8 mouse cellular contexts compared by ENCODE assay signal in the genomic region with DNA sequence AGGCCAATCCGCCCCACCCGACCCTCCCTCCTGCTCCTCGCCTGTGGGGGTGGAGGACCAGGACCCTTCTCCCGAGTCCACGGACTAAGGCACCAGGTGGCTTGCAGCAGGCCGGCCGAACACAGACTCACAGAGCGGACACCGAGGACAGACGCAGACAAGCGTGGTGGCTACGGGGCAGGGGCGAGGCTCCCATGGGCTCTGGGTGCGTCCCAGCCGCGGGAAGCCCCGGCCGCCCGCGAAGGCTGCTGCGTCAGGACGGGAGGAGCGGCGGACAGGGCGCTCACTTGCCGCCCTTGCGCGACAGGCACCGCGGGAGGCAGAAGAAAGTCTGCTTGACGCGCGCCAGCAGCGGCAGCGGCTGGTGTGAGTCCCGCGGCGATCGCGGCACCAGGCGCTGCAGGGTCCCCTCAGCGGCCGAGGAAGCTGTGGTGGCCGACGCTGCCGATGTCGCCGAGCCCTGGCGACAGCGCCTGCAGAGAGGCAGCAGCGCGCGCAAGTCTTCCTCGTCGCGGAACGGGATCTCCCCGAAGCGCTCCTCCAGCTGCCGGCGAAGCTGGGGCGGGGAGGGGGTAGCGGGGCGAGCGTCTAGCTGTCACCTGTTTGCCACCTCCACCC. TPM values are rescaled to one million over a fixed set of nuclear protein-coding genes. Genes with fewer than 3 reads are reported as not detected.
DNase-seq lines count a peak whose midpoint lies in the region; ATAC-seq and TF ChIP-seq lines count a peak whose summit lies in the region.
"Had no signal": no experiment of that assay in that cellular context is flagged by ENCODE, and none has a peak within 500 bp of the region (broad histone marks: within the 10 kb centered on the region; RNA-seq: fewer than 3 reads in every experiment).

No protein-coding gene starts in this region.

- peaks cover 64% of the 10 kb centered on the region for H3K27me3 ChIP-seq in lung, embryonic 14.5 days (ENCODE audit: insufficient read depth, low read length)
- H3K27me3 ChIP-seq in forebrain, embryonic 10.5 days (ENCODE audit: poor library complexity, severe bottlenecking): peaks cover 100% of the 10 kb centered on the region
- peaks cover 63% of the 10 kb centered on the region for H3K27me3 ChIP-seq in intestine, embryonic 16.5 days (replicated peaks; ENCODE audit: control insufficient read depth, insufficient read depth, low read length)

- peak overlapping the region; percentile 73 for H3K4me2 ChIP-seq in lung, embryonic 14.5 days
- H3K4me2 ChIP-seq in intestine, embryonic 16.5 days (ENCODE audit: low read depth, low read length): peak overlapping the region; percentile 65

- H3K27ac ChIP-seq in lung, embryonic 14.5 days (ENCODE audit: low read depth): no peak overlapping the region
- no peak overlapping the region; the same call in 1 of the 2 replicates for H3K27ac ChIP-seq in forebrain, embryonic 10.5 days
- H3K27ac ChIP-seq in intestine, embryonic 16.5 days (ENCODE audit: low read length): no peak overlapping the region
- H3K27ac ChIP-seq in olfactory bulb, adult 2 months (ENCODE audit: insufficient read depth, low read depth, low read length): no peak overlapping the region

- under 1% methylated on average over 57 of the region's 65 CpGs for WGBS in lung, embryonic 14.5 days
- under 1% methylated on average over 63 of the region's 65 CpGs for WGBS in lung, adult 2 months
- under 1% methylated on average over 65 of the region's 65 CpGs for WGBS in forebrain, embryonic 10.5 days
- WGBS in intestine, embryonic 16.5 days: 2% methylated on average over 60 of the region's 65 CpGs
- 1% methylated on average over 65 of the region's 65 CpGs for WGBS in olfactory bulb, adult 2 months

- peak; percentile 48 for DNase-seq in lung, embryonic 14.5 days
- no peak for DNase-seq in lung, adult 2 months
- no peak for DNase-seq in forebrain, embryonic 10.5 days (ENCODE audit: extremely low spot score, low spot score)
- DNase-seq in layer of hippocampus, postnatal 10 days (ENCODE audit: low spot score in 2 of 2): no peak
- DNase-seq in urinary bladder, postnatal 14 days (ENCODE audit: low spot score): no peak

- TF ChIP-seq CTCF in lung, embryonic 14.5 days (IDR thresholded peaks at IDR 0.05; ENCODE audit: low read depth): no peak
- TF ChIP-seq CTCF in lung, adult 2 months (IDR thresholded peaks at IDR 0.05; ENCODE audit: insufficient read depth, low read length): no peak
- no peak for TF ChIP-seq CTCF in olfactory bulb, adult 2 months (IDR thresholded peaks at IDR 0.05; ENCODE audit: insufficient read depth, low read depth, low read length)

- H3K9ac ChIP-seq in lung, embryonic 14.5 days: peak overlapping the region; percentile 38
- peak overlapping the region; percentile 42; the same call in 1 of the 2 replicates for H3K9ac ChIP-seq in intestine, embryonic 16.5 days (ENCODE audit: low read depth, low read length)

- H3K4me3 ChIP-seq in lung, embryonic 14.5 days (ENCODE audit: low read depth, low read length): peak overlapping the region; percentile 42
- H3K4me3 ChIP-seq in lung, adult 2 months (replicated peaks; ENCODE audit: extremely low read depth, low read depth, low read length): no peak overlapping the region
- peak overlapping the region; percentile 55 for H3K4me3 ChIP-seq in forebrain, embryonic 10.5 days
- peak overlapping the region; percentile 43 for H3K4me3 ChIP-seq in intestine, embryonic 16.5 days (ENCODE audit: low read length)
- H3K4me3 ChIP-seq in olfactory bulb, adult 2 months (ENCODE audit: insufficient read depth, low read depth, low read length): peak overlapping the region; percentile 32
- H3K4me3 ChIP-seq: erythroblast, embryonic 14.5 days had no signal

- 0 out of 2 replicates have a peak, but pooled peaks have one; percentile 11 for ATAC-seq in lung, embryonic 14.5 days (ENCODE audit: insufficient read depth)
- ATAC-seq in intestine, embryonic 16.5 days: no peak

- no peaks in the 10 kb centered on the region for H3K9me3 ChIP-seq in lung, embryonic 14.5 days (ENCODE audit: low read depth, low read length)
- no peaks in the 10 kb centered on the region for H3K9me3 ChIP-seq in forebrain, embryonic 10.5 days
- no peaks in the 10 kb centered on the region for H3K9me3 ChIP-seq in intestine, embryonic 16.5 days (ENCODE audit: control insufficient read depth, low read length)

- no peaks in the 10 kb centered on the region for H3K4me1 ChIP-seq in lung, embryonic 14.5 days (ENCODE audit: insufficient read depth)
- H3K4me1 ChIP-seq in lung, adult 2 months (ENCODE audit: control insufficient read depth, insufficient read depth, low read length): no peaks in the 10 kb centered on the region
- H3K4me1 ChIP-seq in forebrain, embryonic 10.5 days: peaks cover 17% of the 10 kb centered on the region
- peaks cover 5% of the 10 kb centered on the region; the same call in 1 of the 2 replicates for H3K4me1 ChIP-seq in intestine, embryonic 16.5 days (ENCODE audit: control insufficient read depth, insufficient read depth, low read length)
- peaks cover 9% of the 10 kb centered on the region for H3K4me1 ChIP-seq in olfactory bulb, adult 2 months (ENCODE audit: control insufficient read depth, insufficient read depth, low read length)

- TF ChIP-seq POLR2A in lung, adult 2 months (IDR thresholded peaks at IDR 0.05; ENCODE audit: borderline replicate concordance, extremely low read depth, low read depth, low read length): no peak
- TF ChIP-seq POLR2A in olfactory bulb, adult 2 months (IDR thresholded peaks at IDR 0.05; ENCODE audit: insufficient read depth, low read depth, low read length): no peak

- no peaks in the 10 kb centered on the region for H3K36me3 ChIP-seq in lung, embryonic 14.5 days (ENCODE audit: insufficient read depth)
- no peaks in the 10 kb centered on the region for H3K36me3 ChIP-seq in forebrain, embryonic 10.5 days (replicated peaks)
- no peaks in the 10 kb centered on the region for H3K36me3 ChIP-seq in intestine, embryonic 16.5 days (ENCODE audit: control insufficient read depth, insufficient read depth, low read length)

RNA-seq across cellular contexts. Expression of gene Dusp15, which starts 8.5 kb away (rescaled TPM):
- 0.14 TPM in 1 of 2 replicates, not detected in the other for polyA plus RNA-seq in lung, embryonic 14.5 days (2014; fragmentation: Nextera tagmentation; extraction: Ambion mirVana)
- polyA plus RNA-seq in lung, adult 2 months (2012; rRNA removed): 0.37 and 0.60 TPM in 2 replicates
- 0.42 and 0.95 TPM in 2 replicates for polyA plus RNA-seq in forebrain, embryonic 10.5 days (2016; fragmentation: Nextera tagmentation; extraction: Ambion mirVana)
- polyA plus RNA-seq in intestine, embryonic 16.5 days (2015; fragmentation: Nextera tagmentation; extraction: Ambion mirVana): 0.13 and 0.27 TPM in 2 replicates
- polyA plus RNA-seq in olfactory bulb, adult 2 months (2012; ENCODE audit: insufficient read depth, insufficient read length, low replicate concordance, missing spikeins): not detected in 2 replicates
- total RNA-seq in layer of hippocampus, postnatal 10 days (2021): 10 to 100 TPM; 21.4 to 24.0 TPM
- polyA plus RNA-seq: erythroblast, embryonic 14.5 days had no signal

RNA-seq across cellular contexts. Expression of gene Foxs1, which starts 10.0 kb away (rescaled TPM):
- 3.9 and 4.8 TPM in 2 replicates for polyA plus RNA-seq in lung, embryonic 14.5 days (2014; fragmentation: Nextera tagmentation; extraction: Ambion mirVana)
- polyA plus RNA-seq in lung, adult 2 months (2012; rRNA removed): 11.1 and 12.9 TPM in 2 replicates
- 0.34 and 0.60 TPM in 2 replicates for polyA plus RNA-seq in forebrain, embryonic 10.5 days (2016; fragmentation: Nextera tagmentation; extraction: Ambion mirVana)
- polyA plus RNA-seq in intestine, embryonic 16.5 days (2015; fragmentation: Nextera tagmentation; extraction: Ambion mirVana): 2.8 and 3.7 TPM in 2 replicates
- not detected in 2 replicates for polyA plus RNA-seq in olfactory bulb, adult 2 months (2012; ENCODE audit: insufficient read depth, insufficient read length, low replicate concordance, missing spikeins)
- total RNA-seq in layer of hippocampus, postnatal 10 days (2021): 1 to 10 TPM; 1.5 TPM
- polyA plus RNA-seq: erythroblast, embryonic 14.5 days had no signal

RNA-seq across cellular contexts. Expression of gene Ttll9, which starts 19.3 kb away (rescaled TPM):
- 0.20 and 0.59 TPM in 2 replicates for polyA plus RNA-seq in lung, embryonic 14.5 days (2014; fragmentation: Nextera tagmentation; extraction: Ambion mirVana)
- 3.4 and 3.8 TPM in 2 replicates for polyA plus RNA-seq in lung, adult 2 months (2012; rRNA removed)
- polyA plus RNA-seq in forebrain, embryonic 10.5 days (2016; fragmentation: Nextera tagmentation; extraction: Ambion mirVana): 1.3 and 1.6 TPM in 2 replicates
- 0.16 and 0.18 TPM in 2 replicates for polyA plus RNA-seq in intestine, embryonic 16.5 days (2015; fragmentation: Nextera tagmentation; extraction: Ambion mirVana)
- not detected in 2 replicates for polyA plus RNA-seq in olfactory bulb, adult 2 months (2012; ENCODE audit: insufficient read depth, insufficient read length, low replicate concordance, missing spikeins)
- 1 to 10 TPM; 2.6 to 3.4 TPM for total RNA-seq in layer of hippocampus, postnatal 10 days (2021)
- polyA plus RNA-seq: erythroblast, embryonic 14.5 days had no signal

RNA-seq across cellular contexts. Expression of gene Mylk2, which starts 31.9 kb away (rescaled TPM):
- polyA plus RNA-seq in lung, embryonic 14.5 days (2014; fragmentation: Nextera tagmentation; extraction: Ambion mirVana): not detected in 2 replicates
- 0.29 and 3.9 TPM in 2 replicates for polyA plus RNA-seq in lung, adult 2 months (2012; rRNA removed)
- polyA plus RNA-seq in forebrain, embryonic 10.5 days (2016; fragmentation: Nextera tagmentation; extraction: Ambion mirVana): 0.06 and 0.12 TPM in 2 replicates
- polyA plus RNA-seq in intestine, embryonic 16.5 days (2015; fragmentation: Nextera tagmentation; extraction: Ambion mirVana): 0.12 TPM in 1 of 2 replicates, not detected in the other
- polyA plus RNA-seq in olfactory bulb, adult 2 months (2012; ENCODE audit: insufficient read depth, insufficient read length, low replicate concordance, missing spikeins): not detected in 2 replicates
- total RNA-seq in layer of hippocampus, postnatal 10 days (2021): not detected
- polyA plus RNA-seq: erythroblast, embryonic 14.5 days had no signal
